Mouse (Mus musculus) induced T-regulatory cell, adult 2 months (primary cell): ENCODE measurements around the gene Eps15l1.

Experiments
- DNase-seq: peaks from one replicate; pipeline ENCODE4 v3.0.0-alpha.2; 2012; ENCODE audit warnings: low read depth

Eps15l1 gene

DNA sequence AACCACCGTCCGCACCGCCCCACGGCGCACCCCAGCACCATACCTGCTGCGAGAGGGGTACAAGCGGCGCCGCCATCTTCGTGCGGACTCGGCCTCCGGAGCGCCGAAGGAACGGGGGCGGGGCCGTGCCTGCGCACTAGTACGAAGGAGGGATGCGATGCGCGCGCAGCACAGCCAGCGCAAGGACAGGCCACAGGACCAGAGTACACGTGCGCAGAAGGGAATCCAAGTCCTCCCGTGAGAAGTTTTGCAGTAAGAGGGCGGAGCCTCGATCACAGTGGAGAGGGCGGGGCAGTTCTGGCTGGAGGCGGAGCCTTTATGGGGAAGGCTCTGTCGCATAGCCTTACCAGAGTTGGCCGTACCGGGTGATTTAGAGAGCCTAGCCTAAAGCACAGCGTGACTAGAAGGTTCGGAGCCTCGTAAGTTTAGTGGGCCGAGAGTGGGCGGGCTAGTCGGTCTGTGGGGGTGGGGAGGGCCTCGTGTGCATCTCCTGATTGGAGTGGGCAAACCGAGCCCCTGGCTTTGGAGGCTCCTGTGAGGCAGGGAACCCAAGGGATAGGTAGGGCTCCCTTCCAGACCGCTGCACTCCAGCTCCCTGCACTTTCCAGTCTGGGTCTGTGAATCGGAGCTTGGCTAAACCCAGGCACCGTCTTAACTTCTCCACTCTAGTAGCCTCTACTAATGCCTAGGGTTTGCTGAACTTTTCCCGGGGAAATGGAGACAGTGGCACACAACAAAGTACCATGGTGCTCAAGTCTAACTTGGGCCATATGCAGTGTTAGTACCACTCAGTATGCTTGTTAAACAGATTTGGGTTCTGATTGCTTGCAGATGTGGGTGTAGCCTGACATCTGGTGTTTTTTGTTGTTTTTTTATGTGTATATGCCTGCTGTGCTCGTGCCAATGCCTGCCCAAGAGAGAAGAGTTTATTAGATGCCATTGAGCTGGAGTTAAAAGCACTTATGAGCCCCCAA, at the start of gene Eps15l1:
TSS of gene Eps15l1 (minus strand) at position 99 of the 974 bp plus-strand sequence.
- peak; percentile 100 for DNase-seq

GRCm38 (mm10) chr8:72470684-72471083, 49.4 kb upstream of the Eps15l1 start:
- DNase-seq, result no peak

- DNase-seq, result no peak
Observed at GRCm38 (mm10) chr8:72469984-72470383, 48.7 kb upstream of the Eps15l1 start.

GRCm38 (mm10) chr8:72469243-72469642, 48.0 kb upstream of the Eps15l1 start:
- no peak for DNase-seq

- no peak for DNase-seq
Observed at GRCm38 (mm10) chr8:72464211-72464610, 43.0 kb upstream of the Eps15l1 start.

GRCm38 (mm10) chr8:72459881-72460533, 38.7 kb upstream of the Eps15l1 start:
- no peak for DNase-seq

GRCm38 (mm10) chr8:72458457-72458856, 37.2 kb upstream of the Eps15l1 start:
- no peak for DNase-seq

DNA sequence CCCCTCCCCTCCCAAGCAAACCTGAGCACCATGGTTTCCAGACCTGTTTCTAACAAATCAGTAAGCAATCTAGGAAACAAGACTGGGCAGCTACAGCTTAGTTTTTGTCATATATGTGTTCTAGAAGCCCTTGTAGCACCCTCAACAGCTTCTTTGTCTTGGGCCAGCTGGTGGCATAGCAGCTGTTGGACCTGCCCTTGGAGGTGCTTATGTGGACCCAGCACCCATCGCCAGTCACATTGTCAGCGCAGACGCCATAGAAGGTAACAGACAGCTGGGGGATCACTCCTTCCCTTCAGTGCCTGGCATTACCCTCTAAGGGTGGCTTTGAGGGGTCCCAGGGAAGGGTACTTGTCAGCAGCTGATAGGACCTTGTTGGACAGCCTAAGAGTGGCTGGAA, 36.5 kb upstream of the Eps15l1 start:
- DNase-seq, result no peak

DNA sequence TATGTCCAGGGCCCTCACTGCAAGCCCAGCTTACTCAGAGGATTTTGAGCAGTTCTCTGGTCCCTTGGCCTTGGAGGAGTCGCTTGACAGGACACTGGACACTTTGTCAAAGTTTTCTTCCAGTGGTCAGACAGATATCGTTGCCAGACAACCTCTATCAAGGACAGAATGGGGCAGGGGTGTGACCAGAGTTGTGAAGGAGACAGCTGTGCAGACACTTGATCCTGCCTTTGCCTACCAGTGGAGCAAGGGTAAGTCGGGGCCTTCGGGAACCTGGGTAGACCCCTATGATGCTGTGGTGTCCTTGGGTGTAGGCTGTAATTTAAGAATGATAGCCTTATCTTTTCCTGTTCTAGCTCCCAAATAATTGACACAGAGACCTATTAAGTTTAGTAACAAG, 34.1 kb upstream of the Eps15l1 start:
- no peak for DNase-seq

DNA sequence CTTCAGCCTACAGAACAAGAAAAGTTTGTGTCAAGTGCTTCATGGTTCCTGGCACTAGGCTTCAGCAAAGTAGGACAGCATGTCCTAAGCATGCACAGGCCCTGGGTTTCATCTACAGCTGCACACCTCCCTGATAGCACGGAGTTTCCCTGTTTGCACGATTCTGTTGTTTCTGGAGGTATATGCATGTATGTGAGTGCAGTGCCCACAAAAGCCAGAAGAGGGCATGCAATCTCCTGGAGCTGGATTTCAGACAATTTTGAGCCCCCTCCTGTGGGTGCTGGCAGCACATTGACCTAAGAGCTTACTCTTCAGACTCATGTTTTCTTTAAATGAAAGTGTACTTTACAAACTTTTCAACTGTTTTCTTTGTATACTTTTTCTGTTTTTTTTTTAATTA, 32.6 kb upstream of the Eps15l1 start:
- no peak for DNase-seq

DNA sequence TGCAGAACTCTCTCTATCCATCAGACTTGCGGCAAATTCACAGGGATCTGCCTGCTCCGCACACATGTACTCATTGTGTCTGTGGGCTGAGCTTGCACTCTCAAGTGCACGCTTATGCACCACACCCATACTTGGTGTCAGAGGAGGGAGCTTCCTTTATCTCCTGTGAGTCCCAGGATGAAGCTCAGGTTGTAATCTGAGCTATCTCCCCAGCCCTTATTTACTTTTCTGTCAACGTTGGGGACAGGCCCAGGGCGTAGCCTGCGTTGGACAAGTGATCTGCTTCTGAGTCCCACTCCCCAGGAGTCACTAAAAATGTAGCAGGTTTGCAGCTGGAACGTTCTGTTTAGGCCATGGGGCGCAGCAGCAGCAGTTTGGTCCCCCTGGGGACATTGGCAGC, 30.3 kb upstream of the Eps15l1 start:
- no peak for DNase-seq

DNA sequence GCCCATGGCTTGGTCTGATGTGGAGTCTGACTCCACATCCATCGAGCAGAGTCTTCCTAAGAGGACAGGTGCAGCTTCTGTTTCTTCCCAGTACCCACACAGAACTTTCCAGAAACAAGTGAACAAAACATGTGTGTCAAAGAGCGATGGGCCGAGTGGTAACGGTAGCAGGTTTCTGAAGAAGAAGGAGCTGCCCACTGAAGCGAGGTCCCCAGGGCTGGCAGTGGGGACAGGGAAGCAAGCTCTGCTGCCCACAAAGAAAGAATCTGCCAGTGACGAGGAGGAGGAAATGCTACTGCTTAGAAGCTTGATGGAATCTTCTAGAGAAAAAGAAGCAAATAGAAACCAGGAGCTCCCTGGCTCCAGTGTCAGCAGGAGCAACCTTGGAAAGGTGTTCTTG, 23.8 kb upstream of the Eps15l1 start:
- no peak for DNase-seq

- no peak for DNase-seq
Observed at GRCm38 (mm10) chr8:72443994-72444350, 22.7 kb upstream of the Eps15l1 start.

DNA sequence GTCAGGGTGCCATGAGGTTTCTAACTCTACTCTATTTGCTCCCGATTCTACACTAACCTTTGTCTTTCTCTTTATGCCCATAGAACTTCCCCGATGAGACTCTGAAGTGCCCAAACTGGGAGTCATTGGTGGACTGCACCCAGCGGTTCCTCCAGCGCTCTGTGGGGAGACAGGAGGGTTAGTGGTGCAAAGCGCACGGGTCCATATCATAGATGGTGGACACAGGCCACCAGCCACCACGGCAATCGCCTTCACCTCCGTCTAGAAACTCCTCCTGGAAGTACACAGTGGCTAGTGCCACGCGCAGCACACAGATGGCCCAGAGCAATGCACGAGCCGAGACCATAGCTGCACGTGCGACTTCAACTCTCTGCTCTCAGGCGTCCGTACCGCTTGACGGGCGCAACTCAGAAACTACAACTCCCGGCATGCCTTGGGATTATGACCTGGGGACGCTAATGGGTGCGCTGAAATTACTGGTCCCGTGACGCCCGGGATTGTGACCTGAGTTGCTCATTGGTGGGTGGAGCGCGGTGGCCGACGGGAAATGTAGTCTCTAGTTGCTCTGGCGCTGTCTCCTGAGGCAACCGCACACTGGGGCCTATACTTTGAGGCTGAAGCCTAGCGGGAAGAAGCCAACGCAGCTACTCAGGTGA, 22.2 kb upstream of the Eps15l1 start, which contains the start of the genes Calr3 and 1700030K09Rik:
TSS of gene Calr3 (minus strand) at position 533 of the 656 bp plus-strand sequence.
TSS of gene 1700030K09Rik (plus strand) at position 543 of the 656 bp plus-strand sequence.
- DNase-seq, result peak; percentile 99

GRCm38 (mm10) chr8:72438248-72439015, 17.2 kb upstream of the Eps15l1 start:
- no peak for DNase-seq

DNA sequence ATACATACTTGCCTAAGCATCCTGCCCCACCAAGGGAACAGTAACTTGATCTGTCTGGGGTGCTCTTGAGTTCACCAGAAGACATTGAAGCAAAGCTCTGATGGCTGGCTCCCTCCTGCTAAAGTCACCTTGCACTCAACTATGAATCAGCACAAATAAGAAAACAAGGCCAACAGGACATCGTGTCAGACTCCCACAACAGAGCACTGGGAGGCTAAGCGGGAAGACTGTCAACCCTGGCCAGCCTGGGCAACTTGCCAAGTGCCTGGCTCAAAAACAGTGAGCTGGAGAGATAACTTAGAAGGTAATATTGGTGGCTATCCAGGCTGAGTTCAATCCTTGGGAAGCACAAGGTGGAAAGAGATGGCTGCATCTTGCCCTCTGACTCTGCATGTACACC, 13.7 kb upstream of the Eps15l1 start:
- no peak for DNase-seq

DNA sequence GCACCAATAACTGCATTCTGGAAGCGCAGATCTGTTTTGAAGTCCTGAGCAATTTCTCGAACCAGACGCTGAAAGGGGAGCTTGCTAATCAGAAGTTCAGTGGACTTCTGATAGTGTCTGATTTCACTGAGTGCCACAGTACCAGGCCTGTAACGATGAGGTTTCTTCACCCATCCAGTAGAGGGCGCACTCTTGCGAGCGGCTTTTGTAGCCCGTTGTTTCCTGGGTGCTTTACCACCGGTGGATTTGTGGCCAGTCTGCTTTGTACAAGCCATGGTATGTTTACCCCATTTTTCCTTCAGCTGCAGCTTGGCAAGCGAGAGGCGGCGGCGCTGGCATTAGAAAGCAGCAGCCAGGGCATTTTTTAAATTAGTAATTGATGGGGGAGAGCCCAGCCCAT, 8.4 kb upstream of the Eps15l1 start:
- peak; percentile 80 for DNase-seq

- peak; percentile 57 for DNase-seq
Observed at GRCm38 (mm10) chr8:72422926-72423325, 1.7 kb upstream of the Eps15l1 start.

GRCm38 (mm10) chr8:72420571-72421361, 494 bp downstream of the Eps15l1 start:
- peak; percentile 71 for DNase-seq

- no peak for DNase-seq
Observed at GRCm38 (mm10) chr8:72418073-72418472, 3.2 kb downstream of the Eps15l1 start.

- no peak for DNase-seq
Observed at GRCm38 (mm10) chr8:72415252-72415651, 6.0 kb downstream of the Eps15l1 start.
